Mouse (Mus musculus) gastrocnemius, adult 2 months (tissue): ENCODE measurements around the gene Psg19. TPM values are rescaled to one million over a fixed set of nuclear protein-coding genes. Genes with fewer than 3 reads are reported as not detected.
A peak's percentile ranks its signal among the peaks of the same experiment; 100 is the strongest.
"Not testable (repeated sequence)": the region's sequence is repeated elsewhere in the genome, so short reads cannot be mapped to it uniquely, and the experiment has no call there.

Source experiments
- DNase-seq: peaks from one replicate; pipeline ENCODE4 v3.0.0; 2022
- H3K27ac ChIP-seq: fragments of 200-600 bp; 2 replicates; pipeline ENCODE4 v1.8.1; 2022; ENCODE audit warnings: mild to moderate bottlenecking
- H3K4me3 ChIP-seq: fragments of 200-600 bp; 2 replicates; pipeline ENCODE4 v1.8.1; 2022; ENCODE audit warnings: mild to moderate bottlenecking, moderate library complexity
- CTCF ChIP-seq: fragments of 200-600 bp; IDR thresholded peaks from 2 replicates; pipeline ENCODE4 v1.8.1; 2022; ENCODE audit warnings: antibody characterized with exemption, mild to moderate bottlenecking, moderate library complexity
- intact Hi-C: fragments of 180-260 bp; cut with DNase I; formaldehyde crosslinking; loops from one replicate; pipeline ENCODE4 v1.15.1; 2025
- total RNA-seq, 2 experiments: library from RNA; stranded (reverse); gene quantifications; 2 replicates each; pipeline ENCODE4 v1.2.3; 2021

Psg19 gene
- total RNA-seq, 2 experiments from 2014 or later = not detected

- peak; percentile 44 for TF ChIP-seq CTCF
- DNase-seq, H3K27ac ChIP-seq, intact Hi-C loops, H3K4me3 ChIP-seq: not testable (repeated sequence)
Measured at GRCm38 (mm10) chr7:18781301-18781700, 17.0 kb downstream of the Psg19 start.

DNA sequence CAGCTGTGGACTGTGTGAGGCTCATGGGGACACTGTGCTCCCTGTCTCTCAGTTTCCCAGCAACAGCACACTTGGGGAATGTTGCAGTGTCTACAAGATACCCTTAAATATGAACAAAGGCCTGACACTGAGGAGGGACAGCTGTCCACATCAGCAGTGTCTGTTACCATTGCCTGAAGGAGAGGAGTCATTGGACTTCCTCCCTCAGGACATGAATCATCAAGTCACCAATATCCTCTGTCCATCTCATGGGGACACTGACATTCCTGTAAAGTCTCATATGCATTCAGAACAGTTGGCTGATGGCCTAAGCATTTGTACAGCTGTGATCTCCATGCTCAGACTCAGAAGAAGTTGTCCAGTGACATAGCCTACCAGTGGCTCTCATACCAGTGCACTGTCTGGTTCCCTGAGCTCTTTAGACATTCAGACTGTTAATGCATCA is 19.0 kb downstream of the Psg19 start:
- no peak for TF ChIP-seq CTCF
- H3K27ac ChIP-seq = no peak overlapping the region
- intact Hi-C loops = no loop called here

GRCm38 (mm10) chr7:18762885-18763284 is 35.4 kb downstream of the Psg19 start:
- H3K27ac ChIP-seq, DNase-seq, intact Hi-C loops, H3K4me3 ChIP-seq: not testable (repeated sequence)

More for the DNA sequence above, 19.0 kb downstream of the Psg19 start:
- no peak overlapping the region for H3K4me3 ChIP-seq
- no peak for DNase-seq

- DNase-seq, H3K27ac ChIP-seq, H3K4me3 ChIP-seq, intact Hi-C loops: not testable (repeated sequence)
Measured at GRCm38 (mm10) chr7:18760152-18760551, 38.2 kb downstream of the Psg19 start.

DNA sequence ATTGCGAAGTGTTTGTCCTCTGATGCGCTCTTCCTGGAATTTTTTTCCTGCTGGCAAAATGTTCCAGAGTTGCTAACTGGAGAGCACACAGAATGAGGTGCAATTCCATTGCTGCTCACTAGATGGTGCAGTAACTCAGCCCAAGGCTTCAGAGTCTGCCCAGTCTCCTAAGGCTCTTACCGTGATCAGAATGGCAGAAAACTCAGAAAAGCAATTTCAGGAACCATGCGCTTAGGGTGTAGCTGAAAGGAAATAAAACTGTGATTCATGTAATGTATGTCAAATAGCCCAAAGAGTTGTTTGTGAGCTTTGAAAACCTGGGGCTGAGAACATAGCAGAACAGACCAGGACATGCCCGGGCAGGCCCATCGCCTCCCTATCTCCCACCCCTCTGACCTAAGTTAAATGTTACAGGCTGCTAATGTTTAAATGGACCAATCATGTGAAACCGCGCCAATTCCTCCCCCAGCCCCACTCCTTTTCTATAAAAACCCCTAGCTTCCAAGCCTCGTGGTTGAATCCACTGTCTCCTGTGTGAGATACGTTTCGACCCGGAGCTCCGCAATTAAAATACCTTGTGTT is 48.3 kb downstream of the Psg19 start:
- intact Hi-C loops = loop anchor here (1.0 kb wide), 1 partner anchor 123 kb away; no protein-coding TSS in a partner anchor
- TF ChIP-seq CTCF = peak; percentile 89
- not testable (repeated sequence) for H3K4me3 ChIP-seq, H3K27ac ChIP-seq
- peak; percentile 36 for DNase-seq

DNA sequence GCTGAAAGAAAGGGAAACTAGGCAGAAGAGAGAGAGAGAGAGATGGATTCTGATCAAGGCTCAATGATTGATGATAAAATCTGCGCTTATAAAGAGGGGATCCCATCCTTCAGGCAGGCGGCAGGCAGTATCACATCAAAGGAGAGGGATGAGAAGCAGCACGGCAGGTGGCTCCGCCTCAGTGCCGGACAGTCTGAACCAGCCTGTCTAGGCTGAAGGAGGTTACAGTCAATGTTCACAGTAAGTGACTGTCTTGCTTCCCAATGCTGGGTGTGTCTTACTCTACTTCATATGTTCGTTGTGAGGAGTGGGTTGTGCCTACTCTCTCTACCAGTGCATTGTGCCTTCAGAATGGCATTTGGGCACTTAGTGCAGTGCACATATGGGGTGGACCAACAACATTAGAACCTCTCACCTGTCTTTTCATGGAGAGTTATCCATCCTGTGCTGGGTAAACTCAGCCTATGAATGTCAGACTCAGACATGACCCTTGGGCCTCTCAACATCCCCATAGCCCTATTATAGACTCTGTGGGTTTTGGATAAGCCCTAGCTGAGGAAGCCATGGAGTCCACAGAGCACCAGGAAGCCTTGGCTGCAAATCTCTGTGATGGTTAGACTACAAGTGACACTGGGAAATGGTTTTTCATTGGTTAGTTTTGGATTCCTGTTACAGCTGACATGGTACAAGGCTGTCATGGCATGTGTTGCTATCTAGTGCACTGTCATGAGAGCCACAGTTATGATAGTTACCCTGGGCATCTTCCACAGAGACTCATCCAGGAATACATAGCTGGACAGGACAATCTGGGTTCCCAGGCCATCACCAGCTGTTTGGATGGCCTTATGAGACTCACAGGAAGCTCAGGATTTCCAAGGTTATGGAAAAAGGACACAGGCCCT is 49.1 kb downstream of the Psg19 start:
- TF ChIP-seq CTCF = no peak
- DNase-seq = no peak
- Histone ChIP-seq H3K27ac (no peak overlapping the region), H3K4me3 (no peak overlapping the region)
- intact Hi-C loops = no loop called here

- H3K4me3 ChIP-seq, intact Hi-C loops, DNase-seq, H3K27ac ChIP-seq: not testable (repeated sequence)
Measured at GRCm38 (mm10) chr7:18747420-18747819, 50.9 kb downstream of the Psg19 start.

GRCm38 (mm10) chr7:18746189-18746860 is 52.0 kb downstream of the Psg19 start:
- DNase-seq = no peak
- Histone ChIP-seq H3K4me3 (peak overlapping the region; percentile 44), H3K27ac (no peak overlapping the region)
- intact Hi-C loops = no loop called here
- no peak for TF ChIP-seq CTCF

Other genes starting within 250 kb of the Psg19 start
- not detected for gene Psg27, start 231.2 kb downstream of the Psg19 start, total RNA-seq
- not detected for gene Psg23, start 182.0 kb downstream of the Psg19 start, total RNA-seq
- gene Psg21, start 141.8 kb downstream of the Psg19 start, total RNA-seq = not detected
- not detected for gene Psg20, start 112.3 kb downstream of the Psg19 start, total RNA-seq
- gene Psg22, start 80.4 kb downstream of the Psg19 start, total RNA-seq = not detected
- not detected for gene Psg17, start 23.1 kb upstream of the Psg19 start, total RNA-seq
- 1 to 10 TPM; 2.4 to 4.0 TPM for gene Mill2, start 41.4 kb upstream of the Psg19 start, total RNA-seq
- gene Pglyrp1, start 72.8 kb upstream of the Psg19 start, total RNA-seq = not detected
- gene Ccdc61, start 111.9 kb upstream of the Psg19 start, total RNA-seq = 1 to 10 TPM; 4.1 to 5.6 TPM
- 1 to 10 TPM; 1.6 to 2.1 TPM for gene Nova2, start 127.4 kb upstream of the Psg19 start, total RNA-seq
- not detected for gene Nanos2, start 188.9 kb upstream of the Psg19 start, total RNA-seq
- 1 to 10 TPM; 6.3 to 6.7 TPM for gene Mypop, start 192.7 kb upstream of the Psg19 start, total RNA-seq
- 10 to 100 TPM; 18.2 to 20.5 TPM for gene Irf2bp1, start 205.5 kb upstream of the Psg19 start, total RNA-seq
- not detected for gene Foxa3, start 225.0 kb upstream of the Psg19 start, total RNA-seq
- gene Sympk, start 225.9 kb upstream of the Psg19 start, total RNA-seq = 10 to 100 TPM; 70.9 to 81.5 TPM